Mouse (Mus musculus): Measurements from ENCODE around the gene Prkce.
A peak's percentile ranks its signal among the peaks of the same experiment; 100 is the strongest.

Gene Prkce

GRCm38 (mm10) chr17:86167320-86168230, at the start of gene Prkce:
Gene Prkce, plus strand, starts transcription at chr17:86167785.
- DNase-seq (ENCODE audit: low read depth, low spot score), result peak; percentile 65

- no peak for DNase-seq (ENCODE audit: low read depth, low spot score)
These were observed 44.4 kb upstream of the Prkce start for GRCm38 (mm10) chr17:86123146-86123545.

- no peak for DNase-seq (ENCODE audit: low read depth, low spot score)
These were observed 41.7 kb upstream of the Prkce start for GRCm38 (mm10) chr17:86125908-86126307.

- DNase-seq (ENCODE audit: low read depth, low spot score), result no peak
These were observed 39.4 kb upstream of the Prkce start for GRCm38 (mm10) chr17:86128198-86128597.

- no peak for DNase-seq (ENCODE audit: low read depth, low spot score)
These were observed 35.1 kb upstream of the Prkce start for GRCm38 (mm10) chr17:86132534-86132933.

- no peak for DNase-seq (ENCODE audit: low read depth, low spot score)
These were observed 33.1 kb upstream of the Prkce start for GRCm38 (mm10) chr17:86134461-86134860.

GRCm38 (mm10) chr17:86135835-86136234, 31.8 kb upstream of the Prkce start:
- DNase-seq (ENCODE audit: low read depth, low spot score), result no peak

- no peak for DNase-seq (ENCODE audit: low read depth, low spot score)
These were observed 23.0 kb upstream of the Prkce start for GRCm38 (mm10) chr17:86144537-86145078.

GRCm38 (mm10) chr17:86145079-86145951, 22.3 kb upstream of the Prkce start, which contains the start of gene Srbd1:
Gene Srbd1, minus strand, starts transcription at chr17:86145175.
- peak; percentile 90 for DNase-seq (ENCODE audit: low read depth, low spot score)

GRCm38 (mm10) chr17:86149726-86150125, 17.9 kb upstream of the Prkce start:
- DNase-seq (ENCODE audit: low read depth, low spot score), result no peak

GRCm38 (mm10) chr17:86150867-86151348, 16.7 kb upstream of the Prkce start:
- DNase-seq (ENCODE audit: low read depth, low spot score), result peak; percentile 82

GRCm38 (mm10) chr17:86156999-86157398, 10.6 kb upstream of the Prkce start:
- DNase-seq (ENCODE audit: low read depth, low spot score), result no peak

- no peak for DNase-seq (ENCODE audit: low read depth, low spot score)
These were observed 4.9 kb upstream of the Prkce start for GRCm38 (mm10) chr17:86162672-86163071.

- DNase-seq (ENCODE audit: low read depth, low spot score), result no peak
These were observed 3.2 kb upstream of the Prkce start for GRCm38 (mm10) chr17:86164416-86164815.

GRCm38 (mm10) chr17:86166051-86166566, 1.5 kb upstream of the Prkce start:
- no peak for DNase-seq (ENCODE audit: low read depth, low spot score)

GRCm38 (mm10) chr17:86166567-86167319, 842 bp upstream of the Prkce start:
- peak; percentile 51 for DNase-seq (ENCODE audit: low read depth, low spot score)

- no peak for DNase-seq (ENCODE audit: low read depth, low spot score)
These were observed 821 bp downstream of the Prkce start for GRCm38 (mm10) chr17:86168231-86168981.

- no peak for DNase-seq (ENCODE audit: low read depth, low spot score)
These were observed 1.5 kb downstream of the Prkce start for GRCm38 (mm10) chr17:86169092-86169491.

GRCm38 (mm10) chr17:86170164-86170958, 2.8 kb downstream of the Prkce start:
- no peak for DNase-seq (ENCODE audit: low read depth, low spot score)

All from retina, postnatal 7 days (tissue).